Mouse (Mus musculus) thymus, adult 2 months (tissue): ENCODE data around the gene Krt5.

Experiments used
- CTCF ChIP-seq: fragments of 200-500 bp; IDR thresholded peaks from 2 replicates; pipeline ENCODE4 v1.5.1; 2012; ENCODE audit warnings: mild to moderate bottlenecking, control low read depth, low read length, moderate library complexity, borderline replicate concordance; ENCODE audit not compliant: control insufficient read depth, poor library complexity, insufficient read depth; ENCODE audit errors: extremely low read depth
- POLR2A ChIP-seq: fragments of 200-500 bp; IDR thresholded peaks from 2 replicates; pipeline ENCODE4 v1.6.1; 2012; ENCODE audit warnings: mild to moderate bottlenecking, low read length, control low read depth, moderate library complexity; ENCODE audit not compliant: control insufficient read depth, poor library complexity, insufficient read depth; ENCODE audit errors: extremely low read depth

- TF ChIP-seq CTCF (no peak), POLR2A (no peak)
These were observed 12.8 kb downstream of the Krt5 start for GRCm38 (mm10) chr15:101699866-101700265.
